Mouse (Mus musculus): ENCODE results near the gene Rps6kc1. TPM values are rescaled to one million over a fixed set of nuclear protein-coding genes. Genes with fewer than 3 reads are reported as not detected.

Rps6kc1 gene
- polyA plus RNA-seq, 1 experiment, result 21.3 TPM

- Histone ChIP-seq H3K27ac (ENCODE audit: insufficient read depth, low read length) (no peak overlapping the region), H3K9me3 (replicated peaks; ENCODE audit: control insufficient read depth, insufficient read depth, low read length, poor library complexity, severe bottlenecking) (no peaks in the 10 kb centered on the region), H3K9ac (ENCODE audit: low read depth, poor library complexity, severe bottlenecking) (no peak overlapping the region), H3K4me1 (ENCODE audit: control insufficient read depth, insufficient read depth, low read length) (no peaks in the 10 kb centered on the region), H3K27me3 (ENCODE audit: control insufficient read depth, insufficient read depth, low read length, poor library complexity, severe bottlenecking) (no peaks in the 10 kb centered on the region), H3K4me3 (ENCODE audit: low read depth, low read length) (no peak overlapping the region), H3K36me3 (ENCODE audit: control insufficient read depth, insufficient read depth, low read length, poor library complexity, severe bottlenecking) (no peaks in the 10 kb centered on the region)
- TF ChIP-seq CTCF (IDR thresholded peaks at IDR 0.05; ENCODE audit: low read depth, low read length), result no peak
- TF ChIP-seq POLR2A (IDR thresholded peaks at IDR 0.05; ENCODE audit: insufficient read depth, low read length), result no peak
- no peak for TF ChIP-seq EP300 (IDR thresholded peaks at IDR 0.05; ENCODE audit: insufficient read depth, low read depth, low read length)
Observed at GRCm38 (mm10) chr1:190656089-190656488, 255.5 kb downstream of the Rps6kc1 start.

GRCm38 (mm10) chr1:190655651-190656050 lies 255.9 kb downstream of the Rps6kc1 start:
- Histone ChIP-seq H3K27ac (ENCODE audit: insufficient read depth, low read length) (no peak overlapping the region), H3K9me3 (replicated peaks; ENCODE audit: control insufficient read depth, insufficient read depth, low read length, poor library complexity, severe bottlenecking) (no peaks in the 10 kb centered on the region), H3K9ac (ENCODE audit: low read depth, poor library complexity, severe bottlenecking) (no peak overlapping the region), H3K4me1 (ENCODE audit: control insufficient read depth, insufficient read depth, low read length) (no peaks in the 10 kb centered on the region), H3K4me3 (ENCODE audit: low read depth, low read length) (no peak overlapping the region), H3K36me3 (ENCODE audit: control insufficient read depth, insufficient read depth, low read length, poor library complexity, severe bottlenecking) (no peaks in the 10 kb centered on the region), H3K27me3 (ENCODE audit: control insufficient read depth, insufficient read depth, low read length, poor library complexity, severe bottlenecking) (no peaks in the 10 kb centered on the region)
- TF ChIP-seq CTCF (IDR thresholded peaks at IDR 0.05; ENCODE audit: low read depth, low read length), result no peak
- no peak for TF ChIP-seq POLR2A (IDR thresholded peaks at IDR 0.05; ENCODE audit: insufficient read depth, low read length)
- no peak for TF ChIP-seq EP300 (IDR thresholded peaks at IDR 0.05; ENCODE audit: insufficient read depth, low read depth, low read length)

GRCm38 (mm10) chr1:190655081-190655480 lies 256.5 kb downstream of the Rps6kc1 start:
- TF ChIP-seq EP300 (IDR thresholded peaks at IDR 0.05; ENCODE audit: insufficient read depth, low read depth, low read length) (no peak), POLR2A (IDR thresholded peaks at IDR 0.05; ENCODE audit: insufficient read depth, low read length) (no peak), CTCF (IDR thresholded peaks at IDR 0.05; ENCODE audit: low read depth, low read length) (no peak)
- Histone ChIP-seq H3K9ac (ENCODE audit: low read depth, poor library complexity, severe bottlenecking) (no peak overlapping the region), H3K9me3 (replicated peaks; ENCODE audit: control insufficient read depth, insufficient read depth, low read length, poor library complexity, severe bottlenecking) (no peaks in the 10 kb centered on the region), H3K36me3 (ENCODE audit: control insufficient read depth, insufficient read depth, low read length, poor library complexity, severe bottlenecking) (no peaks in the 10 kb centered on the region), H3K27me3 (ENCODE audit: control insufficient read depth, insufficient read depth, low read length, poor library complexity, severe bottlenecking) (no peaks in the 10 kb centered on the region), H3K27ac (ENCODE audit: insufficient read depth, low read length) (no peak overlapping the region), H3K4me3 (ENCODE audit: low read depth, low read length) (no peak overlapping the region), H3K4me1 (ENCODE audit: control insufficient read depth, insufficient read depth, low read length) (no peaks in the 10 kb centered on the region)

GRCm38 (mm10) chr1:190654694-190655001 lies 256.9 kb downstream of the Rps6kc1 start:
- no peaks in the 10 kb centered on the region for H3K9me3 ChIP-seq (replicated peaks; ENCODE audit: control insufficient read depth, insufficient read depth, low read length, poor library complexity, severe bottlenecking)
- H3K4me3 ChIP-seq (ENCODE audit: low read depth, low read length), result no peak overlapping the region
- H3K27me3 ChIP-seq (ENCODE audit: control insufficient read depth, insufficient read depth, low read length, poor library complexity, severe bottlenecking), result no peaks in the 10 kb centered on the region
- no peak overlapping the region for H3K27ac ChIP-seq (ENCODE audit: insufficient read depth, low read length)
- no peak for TF ChIP-seq CTCF (IDR thresholded peaks at IDR 0.05; ENCODE audit: low read depth, low read length)
- TF ChIP-seq POLR2A (IDR thresholded peaks at IDR 0.05; ENCODE audit: insufficient read depth, low read length), result no peak
- no peak for TF ChIP-seq EP300 (IDR thresholded peaks at IDR 0.05; ENCODE audit: insufficient read depth, low read depth, low read length)
- no peak overlapping the region for H3K9ac ChIP-seq (ENCODE audit: low read depth, poor library complexity, severe bottlenecking)
- no peaks in the 10 kb centered on the region for H3K36me3 ChIP-seq (ENCODE audit: control insufficient read depth, insufficient read depth, low read length, poor library complexity, severe bottlenecking)
- H3K4me1 ChIP-seq (ENCODE audit: control insufficient read depth, insufficient read depth, low read length), result no peaks in the 10 kb centered on the region

GRCm38 (mm10) chr1:190653989-190654693 lies 257.4 kb downstream of the Rps6kc1 start:
- Histone ChIP-seq H3K27ac (ENCODE audit: insufficient read depth, low read length) (no peak overlapping the region), H3K36me3 (ENCODE audit: control insufficient read depth, insufficient read depth, low read length, poor library complexity, severe bottlenecking) (no peaks in the 10 kb centered on the region)

GRCm38 (mm10) chr1:190653081-190653480 lies 258.5 kb downstream of the Rps6kc1 start:
- Histone ChIP-seq H3K9me3 (replicated peaks; ENCODE audit: control insufficient read depth, insufficient read depth, low read length, poor library complexity, severe bottlenecking) (no peaks in the 10 kb centered on the region), H3K4me3 (ENCODE audit: low read depth, low read length) (no peak overlapping the region), H3K27ac (ENCODE audit: insufficient read depth, low read length) (no peak overlapping the region), H3K4me1 (ENCODE audit: control insufficient read depth, insufficient read depth, low read length) (no peaks in the 10 kb centered on the region), H3K36me3 (ENCODE audit: control insufficient read depth, insufficient read depth, low read length, poor library complexity, severe bottlenecking) (no peaks in the 10 kb centered on the region), H3K9ac (ENCODE audit: low read depth, poor library complexity, severe bottlenecking) (no peak overlapping the region), H3K27me3 (ENCODE audit: control insufficient read depth, insufficient read depth, low read length, poor library complexity, severe bottlenecking) (no peaks in the 10 kb centered on the region)
- no peak for TF ChIP-seq POLR2A (IDR thresholded peaks at IDR 0.05; ENCODE audit: insufficient read depth, low read length)
- TF ChIP-seq CTCF (IDR thresholded peaks at IDR 0.05; ENCODE audit: low read depth, low read length), result no peak
- TF ChIP-seq EP300 (IDR thresholded peaks at IDR 0.05; ENCODE audit: insufficient read depth, low read depth, low read length), result no peak

More at GRCm38 (mm10) chr1:190653989-190654693, 257.4 kb downstream of the Rps6kc1 start:
- TF ChIP-seq EP300 (IDR thresholded peaks at IDR 0.05; ENCODE audit: insufficient read depth, low read depth, low read length), result no peak
- no peak for TF ChIP-seq POLR2A (IDR thresholded peaks at IDR 0.05; ENCODE audit: insufficient read depth, low read length)
- TF ChIP-seq CTCF (IDR thresholded peaks at IDR 0.05; ENCODE audit: low read depth, low read length), result no peak
- no peak overlapping the region for H3K9ac ChIP-seq (ENCODE audit: low read depth, poor library complexity, severe bottlenecking)
- H3K4me1 ChIP-seq (ENCODE audit: control insufficient read depth, insufficient read depth, low read length), result no peaks in the 10 kb centered on the region
- no peak overlapping the region for H3K4me3 ChIP-seq (ENCODE audit: low read depth, low read length)
- H3K27me3 ChIP-seq (ENCODE audit: control insufficient read depth, insufficient read depth, low read length, poor library complexity, severe bottlenecking), result no peaks in the 10 kb centered on the region
- no peaks in the 10 kb centered on the region for H3K9me3 ChIP-seq (replicated peaks; ENCODE audit: control insufficient read depth, insufficient read depth, low read length, poor library complexity, severe bottlenecking)

Other genes starting within 250 kb of the Rps6kc1 start
- gene Angel2, start 13.3 kb upstream of the Rps6kc1 start, polyA plus RNA-seq (2011; ENCODE audit: insufficient read depth, insufficient read length, low read depth, missing spikeins), result 19.7 and 20.8 TPM in 2 replicates
- gene Vash2, start 67.5 kb upstream of the Rps6kc1 start, polyA plus RNA-seq (2011; ENCODE audit: insufficient read depth, insufficient read length, low read depth, missing spikeins), result 4.2 and 4.7 TPM in 2 replicates
- gene Flvcr1, start 114.4 kb upstream of the Rps6kc1 start, polyA plus RNA-seq (2011; ENCODE audit: insufficient read depth, insufficient read length, low read depth, missing spikeins), result 8.3 and 10.0 TPM in 2 replicates
- gene Spata45, start 124.9 kb upstream of the Rps6kc1 start, polyA plus RNA-seq (2011; ENCODE audit: insufficient read depth, insufficient read length, low read depth, missing spikeins), result not detected in 2 replicates
- 9.5 and 12.0 TPM in 2 replicates for gene Tatdn3, start 151.2 kb upstream of the Rps6kc1 start, polyA plus RNA-seq (2011; ENCODE audit: insufficient read depth, insufficient read length, low read depth, missing spikeins)
- gene Nsl1, start 151.2 kb upstream of the Rps6kc1 start, polyA plus RNA-seq (2011; ENCODE audit: insufficient read depth, insufficient read length, low read depth, missing spikeins), result 24.9 and 35.6 TPM in 2 replicates
- 2.0 and 2.7 TPM in 2 replicates for gene Batf3, start 186.1 kb upstream of the Rps6kc1 start, polyA plus RNA-seq (2011; ENCODE audit: insufficient read depth, insufficient read length, low read depth, missing spikeins)